Mouse (Mus musculus) gastrocnemius, postnatal 10 days (tissue): Measurements from ENCODE around the gene Cep128. TPM values are rescaled to one million over a fixed set of nuclear protein-coding genes. Genes with fewer than 3 reads are reported as not detected.
"Not testable (repeated sequence)": the region's sequence is repeated elsewhere in the genome, so short reads cannot be mapped to it uniquely, and the experiment has no call there.

Experiments
- DNase-seq: peaks from one replicate; pipeline ENCODE4 v3.0.0; 2021; ENCODE audit warnings: mixed read lengths
- total RNA-seq, 2 experiments: library from RNA; stranded (reverse); gene quantifications; 2 replicates each; pipeline ENCODE4 v1.2.3; 2021

Gene Cep128
- total RNA-seq, 2 experiments from 2014 or later, result 5.1 to 6.0 TPM

GRCm38 (mm10) chr12:91059704-91060318 lies 324.4 kb downstream of the Cep128 start:
- no peak for DNase-seq

DNA sequence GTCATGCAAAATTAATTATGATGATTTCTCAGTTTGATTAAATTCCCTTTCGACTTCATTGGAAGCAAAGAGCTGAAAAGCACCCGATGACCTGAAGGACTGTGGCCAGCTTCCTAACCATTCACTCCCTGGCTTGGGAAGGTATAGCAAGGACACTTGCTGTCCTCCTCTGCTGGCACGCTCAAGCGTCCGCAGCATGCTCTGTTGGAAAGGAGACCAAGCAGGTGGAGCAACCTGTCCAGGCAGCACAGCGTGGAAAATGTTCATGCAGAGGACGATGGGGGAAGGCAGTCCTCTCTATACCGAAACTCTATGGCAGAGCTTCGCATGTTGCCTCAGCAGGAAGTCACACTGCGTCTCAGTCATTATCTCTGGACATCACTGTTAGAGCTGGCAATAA lies 327.3 kb downstream of the Cep128 start:
- DNase-seq, result no peak

- DNase-seq, result no peak
Observed at GRCm38 (mm10) chr12:91052301-91052700, 331.9 kb downstream of the Cep128 start.

- no peak for DNase-seq
Observed at GRCm38 (mm10) chr12:91050593-91051325, 333.4 kb downstream of the Cep128 start.

DNA sequence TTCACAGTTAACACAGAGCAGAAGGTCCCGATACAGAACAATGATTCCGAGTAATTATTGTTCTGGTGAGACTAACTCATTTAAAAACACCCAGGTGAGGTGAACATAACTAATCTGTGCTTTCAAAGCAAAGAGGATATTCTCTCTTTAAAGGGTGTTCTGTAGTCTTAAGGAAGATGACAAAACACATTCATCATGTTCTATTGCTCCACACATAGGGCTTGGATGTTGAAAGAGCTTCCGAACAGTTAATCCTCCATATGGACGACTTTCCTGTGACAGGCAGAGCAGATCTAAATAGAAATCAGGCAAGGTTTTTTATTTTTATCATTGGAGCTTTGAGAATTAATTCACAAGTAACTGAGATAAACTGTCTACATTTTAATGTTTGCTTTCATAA lies 342.8 kb downstream of the Cep128 start:
- DNase-seq, result no peak

- DNase-seq, result no peak
Observed at GRCm38 (mm10) chr12:91040267-91040905, 343.8 kb downstream of the Cep128 start.

- DNase-seq, result no peak
Observed at GRCm38 (mm10) chr12:91029116-91029515, 355.1 kb downstream of the Cep128 start.

GRCm38 (mm10) chr12:91027681-91028080 lies 356.5 kb downstream of the Cep128 start:
- DNase-seq, result peak; percentile 11

DNA sequence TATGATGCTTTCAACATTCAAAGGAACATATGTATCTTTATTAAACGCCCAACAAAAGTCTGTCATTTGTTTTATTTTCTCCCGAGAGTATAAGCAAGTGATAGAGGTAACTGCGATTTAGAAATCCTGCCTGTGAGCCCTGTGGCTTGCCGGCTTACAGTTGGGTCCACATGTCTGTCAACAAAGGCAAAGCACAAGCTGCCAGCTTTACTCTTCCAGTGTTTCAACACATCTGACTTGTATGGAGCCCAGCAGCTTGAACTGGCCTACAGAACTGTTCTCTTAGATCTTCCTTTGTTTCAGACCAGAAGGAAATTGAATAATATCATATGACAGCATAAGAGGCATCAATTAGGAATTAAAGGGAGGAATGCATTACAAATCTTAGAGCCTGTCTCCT lies 357.1 kb downstream of the Cep128 start:
- no peak for DNase-seq

GRCm38 (mm10) chr12:91015075-91015474 lies 369.1 kb downstream of the Cep128 start:
- DNase-seq, result no peak

GRCm38 (mm10) chr12:91013043-91013442 lies 371.2 kb downstream of the Cep128 start:
- DNase-seq, result no peak

DNA sequence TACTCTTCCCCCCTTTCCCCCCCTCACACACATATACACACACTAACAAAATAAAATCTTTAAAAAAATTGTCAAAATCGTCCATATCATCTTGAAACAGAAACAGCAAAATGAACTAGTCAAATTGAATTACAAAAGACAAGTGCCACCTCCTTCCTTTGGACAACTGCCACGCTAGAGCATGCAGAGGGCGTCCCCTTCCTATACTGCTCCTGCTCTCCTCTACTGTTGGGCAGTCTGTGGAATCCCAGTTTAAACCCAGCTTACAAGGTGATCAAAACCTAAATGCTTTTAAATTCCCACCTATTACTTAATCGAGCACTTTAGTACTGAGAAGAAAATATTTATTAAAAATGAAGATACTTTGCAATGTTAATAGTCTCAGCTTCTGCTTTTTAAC lies 372.0 kb downstream of the Cep128 start:
- no peak for DNase-seq

- DNase-seq, result no peak
Observed at GRCm38 (mm10) chr12:91008736-91009135, 375.5 kb downstream of the Cep128 start.

DNA sequence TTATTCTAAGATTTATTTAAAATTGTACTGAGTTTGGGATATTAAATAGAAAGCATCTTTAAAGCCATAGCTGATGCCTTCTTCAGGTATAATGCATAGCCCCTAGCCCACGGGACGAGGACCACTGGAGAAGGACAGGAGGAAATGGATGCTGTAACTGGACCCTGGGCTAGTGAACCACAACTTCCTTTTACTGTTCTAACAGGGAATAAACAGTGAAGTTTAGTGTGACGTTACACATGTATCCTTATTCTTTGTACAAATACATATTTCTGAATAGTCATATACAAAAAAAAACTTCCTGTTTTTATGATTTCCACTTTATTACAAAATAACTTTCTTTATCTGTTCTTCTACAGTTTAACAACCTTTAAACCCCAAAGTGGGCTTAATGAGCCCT lies 376.0 kb downstream of the Cep128 start:
- no peak for DNase-seq

DNA sequence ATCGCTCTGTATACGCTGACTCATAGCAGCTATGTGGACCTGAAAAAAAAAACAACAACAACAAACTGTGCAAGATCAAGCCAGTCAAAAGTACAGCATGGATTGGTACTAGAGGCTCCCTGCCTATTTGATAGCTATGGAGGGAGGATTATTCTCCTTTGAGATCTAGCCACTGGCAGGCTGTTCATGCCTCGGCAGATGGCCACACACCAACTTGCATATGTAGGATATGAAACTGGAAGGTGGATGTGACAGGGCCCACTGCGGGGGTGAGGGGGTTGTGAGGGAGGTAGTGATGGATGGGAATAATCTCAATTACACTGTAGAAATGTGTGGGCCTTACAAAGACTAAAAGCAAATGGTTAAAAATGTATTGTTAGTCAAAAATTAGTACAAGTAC lies 386.7 kb downstream of the Cep128 start:
- DNase-seq, result no peak

GRCm38 (mm10) chr12:90993331-90993730 lies 390.9 kb downstream of the Cep128 start:
- peak; percentile 14 for DNase-seq

GRCm38 (mm10) chr12:90987782-90988181 lies 396.4 kb downstream of the Cep128 start:
- DNase-seq, result no peak

DNA sequence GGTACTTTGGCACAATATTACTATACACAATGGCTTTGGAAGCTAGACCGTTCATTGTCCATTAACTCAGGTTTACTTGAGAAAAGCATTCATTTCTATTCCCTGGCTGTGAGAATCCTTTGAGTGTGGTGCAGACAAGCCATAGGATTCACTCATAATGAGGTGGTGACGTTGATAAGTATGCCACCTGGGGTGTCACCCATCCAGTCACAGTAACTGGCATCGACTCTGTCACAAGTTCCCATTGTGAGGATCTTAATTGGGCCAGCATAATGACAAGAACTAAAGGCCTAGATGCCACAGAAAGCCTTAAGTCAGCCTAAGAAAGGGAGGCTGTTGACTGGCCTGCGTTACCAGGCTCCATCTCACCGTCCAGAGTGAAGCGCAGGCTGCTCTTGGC lies 396.9 kb downstream of the Cep128 start:
- no peak for DNase-seq

GRCm38 (mm10) chr12:90982018-90982417 lies 402.2 kb downstream of the Cep128 start:
- DNase-seq, result no peak

- not testable (repeated sequence) for DNase-seq
Observed at GRCm38 (mm10) chr12:90976406-90976805, 407.8 kb downstream of the Cep128 start.

DNA sequence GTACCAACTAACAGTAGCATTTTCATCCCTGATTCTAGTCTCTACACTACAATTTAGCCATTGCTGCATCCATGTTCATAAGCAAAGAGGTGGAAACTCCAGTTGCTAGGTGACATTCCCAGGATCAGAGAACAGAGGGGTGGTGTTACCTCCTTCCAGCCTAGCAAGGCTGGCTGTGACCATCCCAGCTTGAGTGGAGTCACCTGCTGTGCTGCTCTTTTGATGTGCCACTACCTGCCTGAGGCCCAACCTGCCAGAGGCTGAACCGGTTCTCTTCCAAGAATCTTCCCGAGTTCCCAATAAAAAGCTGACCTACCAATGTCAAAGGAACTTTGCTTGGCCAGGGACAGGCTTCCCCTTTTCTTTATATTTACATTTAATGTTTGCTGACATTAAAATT lies 408.8 kb downstream of the Cep128 start:
- no peak for DNase-seq

DNA sequence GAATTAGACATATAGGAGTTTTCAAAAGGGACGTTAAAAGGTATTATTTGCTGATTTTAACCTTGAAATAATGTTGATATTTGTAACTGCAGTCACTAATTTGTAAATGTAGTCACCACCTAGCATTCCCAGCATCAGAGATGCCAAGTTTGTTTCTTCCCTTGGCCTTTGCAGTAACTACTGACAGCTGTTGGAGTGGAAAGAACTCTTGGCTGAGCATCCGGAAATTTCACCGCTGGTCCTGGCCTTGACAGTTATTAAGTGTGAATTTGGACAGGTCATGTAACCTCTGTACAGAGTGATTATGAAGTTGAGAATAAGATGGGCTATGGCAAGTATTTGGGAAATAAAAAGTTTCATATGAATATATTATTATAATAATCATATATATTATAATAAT lies 413.1 kb downstream of the Cep128 start:
- peak; percentile 27 for DNase-seq

DNA sequence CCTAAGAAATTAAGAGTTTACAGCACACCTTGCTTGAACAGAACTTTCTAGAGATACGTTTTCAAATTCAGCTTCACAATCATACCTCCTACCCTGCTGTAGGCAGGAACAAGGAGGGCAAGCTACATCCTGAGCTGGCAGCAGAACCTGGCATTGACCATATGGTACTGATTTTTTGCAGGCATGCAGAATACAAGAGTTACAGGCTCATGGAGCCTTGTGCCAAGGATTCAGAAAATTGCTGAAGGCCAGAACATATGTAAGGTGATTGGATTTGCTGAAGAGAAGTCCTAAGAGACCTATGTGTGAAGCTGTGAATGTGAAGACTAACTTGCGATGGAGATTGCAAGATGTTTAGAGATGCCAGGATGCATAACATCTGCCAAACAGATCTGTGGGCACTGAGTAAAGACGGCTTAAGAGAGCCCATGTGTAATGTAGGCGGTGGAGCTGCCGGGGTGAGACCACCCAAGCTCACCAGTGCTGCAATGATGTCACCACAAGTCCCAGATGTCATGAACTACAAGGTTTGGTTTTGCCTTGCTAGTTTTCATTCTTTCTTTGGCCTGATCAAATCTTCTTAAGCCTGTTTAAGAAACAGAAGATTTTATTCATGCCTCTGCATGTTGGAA lies 422.7 kb downstream of the Cep128 start:
- DNase-seq, result no peak
